Mouse (Mus musculus) midbrain, embryonic 11.5 days (tissue): ENCODE measurements around the gene Amotl1. TPM values are rescaled to one million over a fixed set of nuclear protein-coding genes. Genes with fewer than 3 reads are reported as not detected.
A peak's percentile ranks its signal among the peaks of the same experiment; 100 is the strongest.

Experiments used
- ATAC-seq: fragments of 200-750 bp; cut with Nextera tagmentation; 2 replicates; pipeline ENCODE4 v1.8.0; 2017; ENCODE audit warnings: moderate TSS enrichment, moderate library complexity; ENCODE audit not compliant: low FRiP score
- DNase-seq: peaks from one replicate; pipeline ENCODE4 v3.0.0; 2015; ENCODE audit warnings: low spot score; ENCODE audit errors: missing footprints
- H3K27ac ChIP-seq: fragments of 300-500 bp; sonication (generic); 2 replicates; pipeline ENCODE4 v1.5.1; 2014; ENCODE audit warnings: low read depth, low read length
- H3K27me3 ChIP-seq: fragments of 300-500 bp; sonication (generic); 2 replicates; pipeline ENCODE4 v1.6.1; 2014; ENCODE audit warnings: mild to moderate bottlenecking, low read length, moderate library complexity, mixed read lengths; ENCODE audit not compliant: control insufficient read depth, insufficient read depth
- H3K36me3 ChIP-seq: fragments of 300-500 bp; sonication (generic); 2 replicates; pipeline ENCODE4 v1.6.1; 2014; ENCODE audit warnings: mild to moderate bottlenecking, low read length, moderate library complexity, mixed read lengths; ENCODE audit not compliant: control insufficient read depth, insufficient read depth
- H3K4me1 ChIP-seq: fragments of 300-500 bp; sonication (generic); 2 replicates; pipeline ENCODE4 v1.6.1; 2014; ENCODE audit warnings: low read length; ENCODE audit not compliant: control insufficient read depth, insufficient read depth
- H3K4me2 ChIP-seq: fragments of 300-500 bp; sonication (generic); 2 replicates; pipeline ENCODE4 v1.6.1; 2014; ENCODE audit warnings: mild to moderate bottlenecking, moderate library complexity
- H3K4me3 ChIP-seq: fragments of 300-500 bp; sonication (generic); 2 replicates; pipeline ENCODE4 v1.5.1; 2014; ENCODE audit warnings: low read depth, low read length
- H3K9ac ChIP-seq: fragments of 300-500 bp; sonication (generic); 2 replicates; pipeline ENCODE4 v1.6.1; 2014; ENCODE audit warnings: low read length
- H3K9me3 ChIP-seq: fragments of 300-500 bp; sonication (generic); 2 replicates; pipeline ENCODE4 v1.6.1; 2016; ENCODE audit warnings: low read length; ENCODE audit not compliant: control insufficient read depth
- WGBS: fragments of 180-500 bp; shearing (Covaris S2); extraction: QIAGEN DNeasy Blood & Tissue Kit; methylation state at CpG from one replicate; pipeline ENCODE4 v1.1.7; 2014; 5-methylcytosine and 5-hydroxymethylcytosine counted together
- polyA plus RNA-seq: library from polyadenylated mRNA; unstranded; fragments of >200 nt; fragmentation: Nextera tagmentation; extraction: Ambion mirVana; gene quantifications from 2 replicates; pipeline ENCODE4 v1.2.1, GENCODE M21; 2014

Gene Amotl1
- polyA plus RNA-seq, 1 experiment from 2014 or later, result 15.2 TPM

DNA sequence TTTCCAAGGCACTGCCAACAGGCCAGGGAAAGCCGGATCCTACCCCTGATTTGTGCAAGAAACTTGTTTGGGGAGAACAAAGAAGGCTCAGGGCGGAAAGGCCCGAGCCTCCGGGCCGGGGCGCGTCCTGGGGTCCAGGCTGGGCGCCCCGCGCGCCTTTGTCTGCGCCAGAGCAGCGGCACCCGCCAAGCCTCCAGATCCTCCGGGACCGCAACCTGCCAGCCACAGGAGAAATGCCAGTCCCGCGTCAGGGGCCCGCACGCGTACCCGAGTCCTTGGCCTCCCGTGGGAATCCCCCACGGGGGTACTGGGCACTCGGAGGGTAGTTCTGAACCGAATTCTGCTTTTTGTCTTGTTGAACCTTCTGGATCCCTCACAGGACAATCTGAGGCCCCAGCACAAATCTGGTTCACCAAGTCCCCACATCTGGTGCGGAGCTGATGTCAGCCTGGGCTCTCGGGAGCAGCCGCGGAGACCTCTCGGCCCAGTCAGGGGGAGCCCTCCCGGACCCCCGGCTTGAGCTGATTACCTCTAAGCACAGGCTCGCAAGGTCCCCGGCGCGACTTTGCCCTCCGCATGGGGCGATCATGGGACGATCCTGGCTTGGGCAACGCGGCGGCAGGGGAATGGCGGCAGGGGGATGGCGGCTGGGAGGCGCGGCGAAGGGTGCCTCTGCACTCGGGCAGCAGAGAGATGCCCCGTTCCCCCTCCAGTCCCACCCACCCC lies 30.5 kb downstream of the Amotl1 start:
- Histone ChIP-seq H3K4me1 (peaks cover 17% of the 10 kb centered on the region), H3K9me3 (no peaks in the 10 kb centered on the region), H3K9ac (peak overlapping the region; percentile 98), H3K27me3 (peaks cover 2% of the 10 kb centered on the region; the same call in 1 of the 2 replicates), H3K4me2 (peak overlapping the region; percentile 73), H3K27ac (no peak overlapping the region; the same call in 1 of the 2 replicates), H3K4me3 (peak overlapping the region; percentile 88), H3K36me3 (no peaks in the 10 kb centered on the region)
- ATAC-seq (peak; percentile 86), DNase-seq (peak; percentile 96)
- WGBS, result 0% methylated on average over 47 of the region's 50 CpGs

- Histone ChIP-seq H3K27ac (peak overlapping the region; percentile 48; the same call in 1 of the 2 replicates), H3K9ac (peak overlapping the region; percentile 98), H3K4me3 (peak overlapping the region; percentile 88), H3K4me2 (peak overlapping the region; percentile 73), H3K27me3 (peaks cover 2% of the 10 kb centered on the region; the same call in 1 of the 2 replicates), H3K36me3 (no peaks in the 10 kb centered on the region), H3K4me1 (peaks cover 17% of the 10 kb centered on the region), H3K9me3 (no peaks in the 10 kb centered on the region)
- WGBS, result 9% methylated on average over 15 of the region's 15 CpGs
- ATAC-seq (no peak), DNase-seq (peak; percentile 93)
Observed at GRCm38 (mm10) chr9:14613308-14614204, 31.3 kb downstream of the Amotl1 start.

GRCm38 (mm10) chr9:14612588-14612987 lies 32.3 kb downstream of the Amotl1 start:
- Histone ChIP-seq H3K4me1 (peaks cover 17% of the 10 kb centered on the region), H3K27ac (no peak overlapping the region), H3K27me3 (peaks cover 2% of the 10 kb centered on the region; the same call in 1 of the 2 replicates), H3K36me3 (no peaks in the 10 kb centered on the region), H3K9me3 (no peaks in the 10 kb centered on the region), H3K9ac (peak overlapping the region; percentile 98), H3K4me2 (peak overlapping the region; percentile 73), H3K4me3 (peak overlapping the region; percentile 88)
- no peak for DNase-seq
- ATAC-seq, result no peak

DNA sequence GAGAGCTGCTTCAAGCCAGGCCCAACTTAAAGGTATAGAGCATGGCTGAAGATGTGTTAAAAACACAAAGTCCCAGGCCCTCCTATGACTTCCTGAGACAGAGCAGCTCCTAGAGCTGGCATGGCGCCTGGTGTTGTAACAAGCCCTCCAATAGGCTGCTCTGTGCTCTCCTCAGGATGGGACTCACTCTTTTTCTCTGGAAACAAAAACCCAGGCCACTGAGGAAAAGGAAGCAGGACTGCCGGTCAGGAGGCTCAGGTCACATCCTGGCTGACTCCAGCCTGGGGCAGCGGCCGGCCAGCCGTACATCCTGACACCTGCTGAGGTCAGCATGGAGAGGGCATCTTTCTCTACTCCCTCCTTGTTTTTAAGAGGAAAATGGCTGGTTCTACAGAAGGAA lies 36.3 kb downstream of the Amotl1 start:
- no peak for DNase-seq

DNA sequence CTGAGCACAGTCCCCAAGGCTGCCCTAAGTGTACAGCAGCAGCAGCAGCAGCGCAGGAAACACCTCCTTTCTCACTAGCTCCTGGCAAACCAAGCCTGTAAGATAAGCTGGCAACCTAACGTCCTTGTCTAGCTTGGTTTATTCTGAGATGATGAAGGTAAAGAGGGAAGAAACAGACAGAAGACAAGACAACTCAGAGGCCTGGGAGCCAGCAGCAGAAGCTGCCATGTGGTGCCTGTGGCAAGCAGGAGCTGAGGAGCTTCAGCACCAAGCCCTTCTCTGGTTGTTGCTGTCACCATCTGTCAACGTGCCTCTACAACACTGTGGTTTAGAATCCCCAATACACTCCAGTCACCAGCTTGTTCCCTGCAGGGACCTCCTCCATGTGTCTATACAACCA lies 37.4 kb downstream of the Amotl1 start:
- no peak for ATAC-seq

More for the DNA sequence above, 36.3 kb downstream of the Amotl1 start:
- Histone ChIP-seq H3K4me1 (peaks cover 17% of the 10 kb centered on the region), H3K9ac (no peak overlapping the region), H3K4me2 (no peak overlapping the region), H3K9me3 (no peaks in the 10 kb centered on the region), H3K27ac (no peak overlapping the region), H3K27me3 (no peaks in the 10 kb centered on the region), H3K36me3 (no peaks in the 10 kb centered on the region; the same call in 1 of the 2 replicates), H3K4me3 (no peak overlapping the region)
- ATAC-seq, result no peak
- WGBS, result 77% methylated on average over 5 of the region's 5 CpGs

DNA sequence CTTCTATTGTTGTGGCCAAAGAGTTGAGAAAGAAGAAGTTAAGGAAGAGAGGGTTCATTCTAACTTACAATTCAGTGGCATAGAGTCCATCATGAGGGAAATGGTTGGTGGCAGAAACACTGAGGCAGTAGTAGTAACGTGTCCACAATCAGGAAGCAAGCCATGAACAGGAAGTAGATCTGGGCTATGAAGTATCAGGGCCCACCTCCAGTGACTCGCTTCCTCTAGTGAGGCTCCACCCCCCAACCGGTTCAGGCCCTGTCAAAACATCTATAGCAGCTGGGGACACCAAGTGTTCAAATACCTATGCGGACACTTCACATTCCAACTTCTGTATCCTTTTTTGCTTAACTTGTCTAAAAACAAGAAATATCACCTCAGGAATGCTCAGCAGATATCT lies 38.9 kb downstream of the Amotl1 start:
- Histone ChIP-seq H3K4me2 (no peak overlapping the region), H3K9me3 (no peaks in the 10 kb centered on the region), H3K27ac (no peak overlapping the region), H3K4me3 (no peak overlapping the region), H3K27me3 (no peaks in the 10 kb centered on the region), H3K4me1 (no peaks in the 10 kb centered on the region; the same call in 1 of the 2 replicates), H3K9ac (no peak overlapping the region), H3K36me3 (no peaks in the 10 kb centered on the region; the same call in 1 of the 2 replicates)
- 94% methylated on average over 4 of the region's 4 CpGs for WGBS
- DNase-seq (peak; percentile 54), ATAC-seq (no peak)

More for the DNA sequence above, 37.4 kb downstream of the Amotl1 start:
- Histone ChIP-seq H3K4me1 (peaks cover 8% of the 10 kb centered on the region), H3K36me3 (no peaks in the 10 kb centered on the region; the same call in 1 of the 2 replicates), H3K9ac (no peak overlapping the region), H3K4me2 (no peak overlapping the region), H3K27me3 (no peaks in the 10 kb centered on the region), H3K4me3 (no peak overlapping the region), H3K9me3 (no peaks in the 10 kb centered on the region), H3K27ac (no peak overlapping the region)
- DNase-seq, result no peak
- WGBS, result 72% methylated on average over 3 of the region's 3 CpGs

- no peak overlapping the region for H3K4me2 ChIP-seq
- WGBS, result 85% methylated on average over 3 of the region's 3 CpGs
- H3K27me3 ChIP-seq, result no peaks in the 10 kb centered on the region
- no peak for ATAC-seq
- H3K4me1 ChIP-seq, result no peaks in the 10 kb centered on the region; the same call in 1 of the 2 replicates
- no peaks in the 10 kb centered on the region; the same call in 1 of the 2 replicates for H3K36me3 ChIP-seq
- H3K27ac ChIP-seq, result no peak overlapping the region
- DNase-seq, result peak; percentile 60
- H3K9me3 ChIP-seq, result no peaks in the 10 kb centered on the region
- H3K4me3 ChIP-seq, result no peak overlapping the region
- no peak overlapping the region for H3K9ac ChIP-seq
Observed at GRCm38 (mm10) chr9:14604363-14604762, 40.5 kb downstream of the Amotl1 start.

DNA sequence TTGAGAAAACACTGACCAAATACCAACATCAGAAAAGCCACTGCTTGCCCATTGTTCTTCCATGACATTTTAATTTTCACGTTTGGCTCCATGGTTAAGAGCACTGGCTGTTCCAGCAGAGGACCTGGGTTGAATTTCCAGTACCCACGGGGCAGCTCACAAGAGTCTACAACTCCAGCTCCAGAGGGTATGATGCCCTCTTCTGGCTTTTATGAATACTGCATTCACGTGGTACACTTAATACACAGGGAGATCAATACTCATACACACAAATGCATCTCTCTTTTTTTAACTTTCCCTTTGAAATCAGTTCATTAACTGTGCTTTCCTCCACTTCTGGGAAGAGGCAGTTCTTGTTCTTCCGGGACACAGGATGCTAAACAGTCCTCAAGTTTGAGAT lies 41.4 kb downstream of the Amotl1 start:
- WGBS, result 86% methylated on average over 4 of the region's 4 CpGs
- Histone ChIP-seq H3K27ac (no peak overlapping the region), H3K9me3 (no peaks in the 10 kb centered on the region), H3K36me3 (no peaks in the 10 kb centered on the region; the same call in 1 of the 2 replicates), H3K27me3 (no peaks in the 10 kb centered on the region), H3K4me3 (no peak overlapping the region), H3K4me2 (no peak overlapping the region), H3K4me1 (no peaks in the 10 kb centered on the region), H3K9ac (no peak overlapping the region)
- no peak for ATAC-seq
- DNase-seq, result peak; percentile 77
